Mouse (Mus musculus) mouse trophoblast stem cell (cell line): ENCODE data around the gene Wnt2b.

Source experiments
- in situ Hi-C, 2 experiments: fragments of 300-500 bp; cut with MseI, MboI; formaldehyde crosslinking; loops; 2 replicates in 1 of 2; 3 replicates in 1 of 2; pipeline ENCODE4 v1.15.1; 2025

Wnt2b gene

DNA sequence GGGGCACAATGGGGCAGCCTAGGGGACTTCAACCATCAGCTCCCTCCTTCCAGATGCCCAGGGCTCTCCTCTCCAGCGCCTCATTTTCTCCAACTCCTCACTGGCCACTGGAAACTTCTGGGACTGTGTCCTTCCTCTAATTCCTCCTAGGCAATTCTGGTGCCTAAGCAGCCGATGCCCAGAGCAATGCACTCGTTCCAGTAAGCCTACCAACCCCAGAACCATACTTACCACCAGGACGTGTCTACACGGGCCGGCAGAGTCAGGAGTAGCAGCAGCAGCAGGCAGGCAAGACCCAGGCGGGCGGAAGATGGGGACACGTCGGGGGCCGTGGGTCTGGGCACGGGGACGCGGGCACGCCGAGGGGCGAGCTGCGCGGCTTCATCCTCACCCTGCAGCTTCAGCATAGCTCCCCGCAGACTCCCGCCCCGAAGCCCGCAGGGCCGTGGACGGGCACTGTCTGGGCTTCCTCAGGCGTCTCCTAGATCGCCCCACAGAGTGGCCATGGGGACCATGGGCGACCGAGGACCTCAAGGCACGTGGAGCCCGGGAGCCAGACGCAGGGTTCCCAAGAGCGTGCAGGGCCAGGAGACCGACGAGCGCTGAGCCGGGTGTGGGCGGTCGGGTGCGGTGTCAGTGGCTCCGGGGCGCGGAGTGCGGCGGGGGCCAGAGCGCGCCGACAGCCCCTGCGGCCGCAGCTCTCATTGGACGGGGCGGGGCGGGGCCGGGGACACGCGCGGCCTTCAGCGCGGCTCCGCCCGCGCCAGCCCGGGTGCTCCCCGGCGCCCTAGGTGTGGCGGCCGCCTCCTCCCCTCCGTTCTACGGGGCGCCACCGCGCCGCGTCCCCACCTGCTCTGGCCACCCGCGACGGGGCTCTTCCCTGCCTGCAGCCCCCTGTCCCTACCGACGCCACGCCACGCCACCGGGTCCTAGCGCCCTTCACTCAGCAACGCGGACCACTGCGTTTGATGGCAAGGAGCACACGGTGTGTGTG is at the start of gene Wnt2b:
Wnt2b (minus strand) TSS at position 856 of the 994 bp plus-strand sequence.
- in situ Hi-C loops: no loop called here

DNA sequence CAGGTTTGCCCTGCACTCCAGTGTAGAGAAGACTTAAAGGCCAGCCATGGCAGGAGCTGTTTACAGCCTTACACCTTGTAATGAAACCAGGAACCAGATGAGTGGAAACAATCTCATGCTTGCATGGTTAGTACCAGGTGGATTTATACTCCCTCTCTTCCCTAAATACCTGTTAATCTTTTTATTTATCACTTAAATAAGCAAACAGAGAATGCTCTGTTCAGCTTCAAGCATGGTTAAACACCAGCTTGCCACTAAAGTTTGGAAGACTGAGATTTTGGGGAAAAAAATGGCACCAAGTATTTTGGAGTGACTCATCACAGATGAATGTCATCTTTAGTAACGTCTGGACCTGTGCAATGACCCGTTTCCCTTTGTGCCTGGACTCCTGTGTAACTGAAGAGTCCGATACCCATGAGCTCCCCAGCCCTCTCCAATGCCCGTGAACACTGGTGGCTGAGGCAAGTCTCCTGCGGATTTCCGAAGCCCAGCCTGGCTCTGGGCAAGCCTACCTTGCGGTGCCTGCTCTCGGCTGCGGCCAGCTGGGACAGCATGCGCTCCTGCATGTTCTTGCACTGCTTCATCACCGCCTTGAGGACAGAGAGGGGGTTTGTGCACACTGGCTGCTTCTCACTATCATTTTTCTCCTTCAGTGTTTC is 49.1 kb upstream of the Wnt2b start:
- in situ Hi-C loops: no loop called here

DNA sequence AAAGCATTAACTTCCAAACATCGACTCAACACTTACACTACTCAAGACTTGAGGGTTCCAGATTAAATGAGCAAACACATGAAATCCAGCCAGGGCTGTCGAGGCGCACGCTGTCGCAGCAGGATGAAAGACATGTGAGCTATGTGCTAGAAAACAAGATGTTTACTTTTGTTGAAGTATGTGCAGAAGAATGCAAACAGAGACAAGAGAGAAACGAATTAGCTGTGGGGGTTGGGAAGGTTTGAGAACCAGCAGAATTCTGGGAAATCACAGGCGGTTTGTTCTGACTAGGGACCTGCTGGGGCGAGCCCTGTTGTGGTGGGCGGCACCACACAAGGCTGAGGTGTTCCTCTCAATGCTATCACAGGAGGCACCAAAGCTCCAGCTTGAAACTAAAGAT is 46.3 kb upstream of the Wnt2b start:
- in situ Hi-C loops: no loop called here

DNA sequence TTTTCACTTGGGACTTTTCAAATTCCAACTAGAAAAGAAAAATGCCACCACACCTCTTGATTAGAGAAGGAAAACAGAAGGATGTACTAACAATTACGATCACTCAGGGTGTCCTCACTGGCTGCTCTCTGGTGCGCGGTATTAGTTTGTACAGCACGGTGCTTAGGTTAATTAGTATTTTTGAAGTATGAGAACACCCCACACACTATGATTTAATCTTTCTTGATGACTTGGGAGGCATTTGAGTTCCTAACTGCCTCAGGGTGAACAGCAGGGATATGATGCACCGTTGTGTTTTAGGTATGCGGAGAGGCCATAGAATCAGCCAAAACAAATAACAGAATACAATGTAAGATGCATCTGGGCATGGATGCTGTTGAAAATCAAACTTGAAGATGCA is 44.4 kb upstream of the Wnt2b start:
- in situ Hi-C loops: no loop called here

DNA sequence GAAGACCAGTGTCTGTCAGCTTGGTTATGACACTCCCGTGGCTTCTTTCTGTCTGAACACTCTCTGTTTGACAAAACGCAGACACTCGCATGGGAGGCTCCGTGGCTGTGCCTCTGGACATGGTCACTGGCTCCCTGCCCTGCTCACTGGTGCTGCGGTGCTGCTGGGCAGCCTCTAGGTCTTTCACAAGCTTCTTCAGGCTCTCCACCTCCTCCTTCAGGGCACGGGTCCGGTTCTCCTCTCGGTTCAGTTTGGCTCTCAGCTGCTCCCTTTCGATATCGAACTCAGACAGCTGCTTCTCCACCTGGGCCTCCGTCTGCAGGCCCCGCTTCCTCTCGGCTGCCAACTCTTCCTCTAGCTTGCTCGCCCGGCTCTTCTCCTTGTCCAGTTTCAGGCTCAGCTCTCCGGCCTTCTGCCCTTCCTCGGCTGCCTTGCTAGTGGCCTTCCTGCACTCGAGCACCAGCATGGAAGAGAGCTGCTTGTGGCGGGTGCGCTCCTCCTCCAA is 43.9 kb upstream of the Wnt2b start:
- in situ Hi-C loops: no loop called here

DNA sequence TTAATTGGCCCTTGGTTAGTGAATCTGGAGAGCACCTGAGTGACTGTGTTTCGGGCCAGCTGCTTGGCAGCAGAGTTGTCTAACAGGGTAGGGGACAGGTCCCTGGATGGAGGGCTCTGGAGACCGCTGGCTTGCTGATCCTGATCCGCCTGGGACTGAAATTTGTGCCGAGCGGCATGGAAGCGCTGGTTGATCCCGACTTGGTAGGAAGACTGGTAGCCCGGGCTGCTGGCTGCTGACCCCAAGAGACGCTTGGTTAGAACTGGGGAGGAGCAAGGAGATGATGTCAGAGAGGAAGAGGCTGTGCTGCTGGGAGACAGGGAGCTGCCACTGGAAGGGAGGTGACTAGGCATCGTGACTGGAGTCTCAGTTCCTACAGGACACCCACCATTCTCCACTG is 43.3 kb upstream of the Wnt2b start:
- in situ Hi-C loops: no loop called here

DNA sequence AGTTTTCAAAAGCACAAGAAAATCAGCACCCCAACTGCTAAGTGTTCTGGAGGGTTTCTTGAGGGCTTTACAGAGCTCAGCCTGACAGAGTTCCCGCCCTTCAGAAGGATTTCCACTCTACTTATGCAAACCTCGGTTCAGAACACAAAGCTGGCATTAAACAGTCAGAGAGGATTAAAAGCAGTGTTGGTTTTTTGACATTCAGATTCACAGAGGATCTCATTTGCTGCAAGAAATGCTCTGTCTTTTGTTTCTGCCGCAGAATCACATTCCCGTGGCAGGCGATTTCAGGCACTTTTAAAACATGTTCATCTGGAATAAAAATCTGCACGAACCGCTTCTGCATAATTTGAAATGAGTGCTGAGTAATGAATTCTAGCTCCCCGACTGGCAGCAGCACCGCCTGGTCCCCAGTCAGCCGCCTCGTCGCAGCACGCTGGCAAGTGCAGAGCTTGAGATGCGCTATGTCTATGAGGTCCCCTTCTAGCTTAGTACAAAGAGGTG is 42.3 kb upstream of the Wnt2b start:
- in situ Hi-C loops: no loop called here

DNA sequence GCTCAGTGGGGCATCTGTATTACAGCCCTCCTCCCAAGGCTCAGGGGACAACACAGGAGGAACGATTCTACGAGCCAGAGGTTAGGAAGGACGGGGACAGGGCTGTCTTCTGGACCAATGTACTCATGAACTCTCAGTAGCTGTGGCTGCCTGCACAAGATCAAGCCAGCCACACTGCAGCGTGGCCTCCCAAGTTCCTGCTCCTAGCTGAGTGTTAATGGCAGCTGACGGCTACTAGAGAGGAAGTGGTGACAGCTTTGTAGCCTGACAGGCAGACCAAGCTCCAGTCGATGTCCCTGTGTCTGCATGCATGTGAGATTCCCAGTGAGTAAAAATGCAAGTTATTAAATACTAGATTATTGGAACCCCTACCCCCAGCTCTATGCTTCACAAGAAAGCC is 39.7 kb upstream of the Wnt2b start:
- in situ Hi-C loops: no loop called here

DNA sequence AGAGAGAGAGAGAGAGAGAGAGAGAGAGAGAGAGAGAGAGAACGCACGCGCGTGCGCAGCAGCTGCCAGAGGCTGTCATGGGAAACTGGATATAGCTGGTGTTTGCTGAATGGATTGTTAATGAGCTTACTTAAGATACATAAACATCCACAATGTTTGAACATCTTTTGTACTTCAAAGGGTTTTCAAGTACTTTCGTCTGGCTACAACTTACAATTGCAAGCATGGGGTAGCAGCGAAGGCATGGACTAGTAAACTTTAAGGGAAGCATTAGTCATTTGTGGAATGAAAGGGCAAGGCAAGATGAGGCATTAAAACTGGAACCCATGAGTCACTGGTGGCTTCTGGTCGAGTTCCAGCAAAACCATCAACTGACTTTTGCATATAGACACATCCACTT is 38.8 kb upstream of the Wnt2b start:
- in situ Hi-C loops: no loop called here

DNA sequence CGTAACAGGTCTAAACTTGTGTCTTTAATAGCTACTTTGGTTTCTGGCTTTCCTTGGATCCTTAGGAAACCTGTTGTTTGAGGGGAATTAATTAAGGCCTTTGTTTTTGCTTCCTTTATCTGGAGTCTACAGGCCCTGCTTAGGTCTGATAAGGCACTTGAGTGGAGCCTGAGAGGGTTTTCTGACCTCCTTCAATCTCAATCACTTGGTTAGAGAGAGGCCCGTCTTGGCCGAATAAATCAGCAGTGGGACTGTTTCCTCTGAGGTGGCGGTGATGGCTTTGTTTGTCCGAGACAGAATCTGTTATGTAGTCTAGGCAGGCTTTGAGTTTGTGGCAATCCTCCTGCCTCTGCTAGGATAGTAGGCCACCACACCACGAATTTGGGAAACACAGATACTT is 35.8 kb upstream of the Wnt2b start:
- in situ Hi-C loops: no loop called here

DNA sequence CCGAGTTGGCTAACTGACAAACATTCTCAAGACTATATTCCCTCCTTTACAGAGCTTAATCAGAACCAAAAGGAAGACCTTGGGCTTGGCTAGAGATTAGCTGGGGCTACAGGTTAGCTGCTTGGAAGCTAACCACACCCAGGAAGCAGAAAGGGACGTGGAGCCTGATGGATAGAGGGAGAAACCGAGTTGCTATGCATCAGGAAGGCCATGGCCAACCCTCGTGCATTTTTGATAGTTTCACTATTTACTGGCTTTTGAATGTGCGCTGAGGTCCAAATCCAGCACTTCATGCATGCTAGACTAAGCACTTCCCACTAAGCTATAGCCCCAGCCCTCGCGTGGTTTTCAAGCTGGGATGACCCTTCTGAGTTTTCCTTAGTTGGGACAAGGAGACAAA is 34.0 kb upstream of the Wnt2b start:
- in situ Hi-C loops: no loop called here

DNA sequence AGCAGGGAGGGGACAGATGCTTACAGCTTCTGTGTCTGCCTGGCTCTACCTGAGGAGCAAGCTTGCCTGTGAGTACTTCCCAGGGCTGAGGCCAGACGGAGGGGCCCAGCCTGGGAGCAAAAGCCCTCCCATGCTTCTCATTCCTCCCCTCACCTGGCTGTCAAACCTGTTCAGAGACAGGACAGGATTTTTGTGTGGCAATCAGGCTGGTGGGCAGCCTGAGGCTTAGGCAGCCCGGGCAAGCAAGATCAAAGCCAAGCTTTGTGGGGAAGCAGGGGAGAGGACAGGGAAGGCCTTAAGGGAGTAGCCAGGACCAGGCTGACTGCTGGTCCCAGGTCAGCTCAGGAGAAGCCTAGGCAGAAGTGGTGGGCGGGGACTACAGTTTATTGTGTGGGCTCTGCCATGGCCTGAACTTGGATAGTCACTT is 32.7 kb upstream of the Wnt2b start:
- in situ Hi-C loops: loop anchor here (5.0 kb wide), 2 partner anchors 63 to 68 kb away; no protein-coding TSS in a partner anchor

DNA sequence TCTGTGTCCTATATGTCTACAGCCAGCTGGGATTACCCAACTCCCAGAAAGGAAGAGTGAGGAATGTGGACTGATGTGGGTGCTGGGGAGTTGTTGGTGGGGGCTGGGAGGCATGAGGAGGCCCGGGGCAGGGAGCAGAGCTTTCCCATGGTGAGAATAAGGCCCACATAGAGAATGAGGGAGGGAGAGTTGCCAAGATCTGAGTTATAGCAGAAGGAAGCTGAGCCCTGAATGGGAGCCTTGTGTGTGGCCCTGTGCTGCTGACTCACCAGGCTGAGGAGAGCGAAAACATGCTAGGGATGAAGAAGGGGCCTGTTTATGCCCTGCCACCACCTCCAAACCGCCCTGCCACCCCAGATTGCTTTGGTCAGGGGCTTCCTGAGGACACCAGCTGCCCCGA is 32.1 kb upstream of the Wnt2b start:
- in situ Hi-C loops: loop anchor here (5.0 kb wide), 2 partner anchors 64 to 69 kb away; no protein-coding TSS in a partner anchor

DNA sequence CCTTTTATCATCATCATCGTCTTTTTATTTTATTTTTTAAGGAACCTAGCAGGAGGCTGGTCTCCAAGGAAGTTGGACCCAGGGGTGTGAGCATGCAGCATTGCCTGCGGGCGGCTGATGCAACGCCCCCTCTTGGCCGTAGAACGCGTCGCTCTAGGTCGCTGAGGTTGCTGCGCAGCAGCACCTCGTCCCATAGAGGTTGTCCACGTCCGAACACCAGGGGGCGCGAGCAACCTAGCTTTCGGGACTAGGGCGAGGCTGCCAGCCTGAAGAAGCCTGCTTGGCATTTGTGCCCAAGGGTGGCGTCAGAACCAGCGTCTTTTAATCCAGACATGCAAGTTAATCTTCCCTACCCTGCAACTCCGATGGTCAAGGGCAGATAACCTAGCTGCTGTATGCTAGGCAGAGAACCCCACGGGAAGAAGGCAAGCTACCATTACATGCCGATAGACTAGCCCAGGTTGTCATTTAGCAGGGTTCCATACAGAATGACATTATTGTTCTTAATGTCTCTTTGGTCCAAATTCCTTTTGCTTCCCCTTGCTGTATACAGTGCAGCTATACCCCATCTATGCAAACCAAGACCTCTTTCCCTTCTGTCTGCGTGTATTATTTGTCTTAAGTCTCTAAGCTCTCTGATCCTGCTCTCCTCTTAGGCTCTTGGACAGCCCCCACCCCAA is 31.1 kb upstream of the Wnt2b start:
- in situ Hi-C loops: loop anchor here (5.0 kb wide), 2 partner anchors 64 to 69 kb away; no protein-coding TSS in a partner anchor

DNA sequence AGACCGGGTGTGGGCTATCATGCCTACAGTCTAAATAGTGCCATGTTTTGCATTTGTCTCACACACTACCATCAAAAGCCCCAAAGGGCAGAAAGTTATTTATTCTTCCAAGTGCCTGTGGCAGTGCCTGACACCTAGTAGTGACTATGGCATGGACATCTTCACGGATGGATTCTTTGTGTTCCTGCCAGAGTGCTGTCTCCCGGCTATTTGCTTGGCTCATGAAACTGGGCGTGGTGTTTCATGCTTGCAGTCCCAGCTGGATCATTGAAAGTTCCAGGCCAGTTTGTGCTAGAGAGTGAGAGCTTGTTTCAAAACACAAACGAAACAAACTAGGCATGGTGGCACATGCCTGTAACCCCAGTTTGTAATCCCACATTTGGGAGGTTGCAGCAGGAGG is 30.0 kb upstream of the Wnt2b start:
- in situ Hi-C loops: loop anchor here (5.0 kb wide), 2 partner anchors 66 to 71 kb away; no protein-coding TSS in a partner anchor

DNA sequence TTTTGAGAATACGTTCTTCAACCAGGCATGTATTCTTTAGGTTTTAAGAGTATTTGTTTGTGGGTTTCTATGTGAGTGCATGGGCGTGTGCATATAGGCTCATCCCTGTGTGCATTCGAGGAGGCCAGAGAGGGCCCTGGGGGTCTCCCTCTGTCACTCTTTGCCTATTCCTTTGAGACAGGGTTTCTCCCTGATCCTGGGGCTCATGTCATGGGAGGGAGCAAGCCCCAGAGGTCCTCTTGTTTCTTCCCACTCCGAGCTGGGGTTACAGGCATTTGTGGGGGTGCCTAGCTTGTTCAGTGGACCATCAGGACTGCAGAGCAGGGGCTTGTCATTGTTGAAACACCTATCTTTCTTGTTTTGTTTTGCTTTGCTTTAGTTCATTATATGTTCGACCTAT is 26.2 kb upstream of the Wnt2b start:
- in situ Hi-C loops: no loop called here

DNA sequence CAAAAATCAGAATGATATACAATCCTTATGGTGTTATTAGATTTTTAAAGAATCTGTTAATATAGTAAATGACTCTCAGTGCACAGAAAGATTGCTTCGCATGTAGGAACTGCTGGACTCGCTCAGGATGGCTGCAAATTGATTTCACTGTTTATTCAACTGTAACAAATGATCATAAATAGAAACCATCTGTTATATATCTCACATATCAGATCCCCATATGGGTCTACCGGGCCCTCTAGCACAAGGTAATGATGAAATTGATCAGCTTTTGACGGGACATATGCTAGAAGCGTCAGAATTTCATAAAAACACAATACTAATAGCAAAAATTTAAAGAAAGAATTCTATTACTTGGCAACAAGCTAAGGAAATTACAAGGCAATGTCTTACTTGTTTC is 18.0 kb upstream of the Wnt2b start:
- in situ Hi-C loops: no loop called here

DNA sequence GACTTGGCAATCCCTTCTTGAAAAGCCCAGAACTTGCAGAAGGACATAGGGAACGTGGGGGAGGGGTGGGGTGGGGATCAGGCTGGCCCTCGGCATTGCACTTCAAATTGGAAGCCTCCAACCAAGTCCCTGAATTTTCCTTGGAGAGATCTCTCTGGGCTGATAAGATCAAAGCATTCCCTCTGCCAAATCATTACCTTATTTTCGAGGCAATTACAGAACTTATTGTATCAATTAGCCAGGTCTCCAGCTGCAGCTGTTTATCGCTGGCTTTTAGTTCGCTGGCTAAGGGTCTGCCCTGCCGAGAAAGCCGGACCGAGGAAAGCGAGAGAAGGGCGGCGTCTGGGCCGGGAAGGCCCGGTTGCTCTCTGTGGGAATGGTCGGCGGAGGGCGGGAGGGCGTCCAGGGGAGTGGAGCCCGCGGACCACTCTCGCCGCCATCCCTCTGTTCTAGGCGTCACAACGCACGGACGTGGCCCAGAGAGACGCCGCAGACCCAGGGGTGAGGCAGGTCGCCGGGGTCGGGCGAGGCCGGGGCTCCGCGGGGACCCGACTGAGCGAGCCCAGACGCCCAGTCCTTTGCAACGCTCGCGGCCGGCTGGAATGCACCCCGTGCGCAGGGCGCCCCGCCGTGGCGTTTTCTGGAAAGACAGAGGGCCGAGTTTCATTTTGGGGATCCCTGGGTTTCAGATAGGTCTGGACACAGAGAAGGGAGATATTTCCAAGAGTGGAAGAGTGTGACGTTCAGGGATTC is 6.0 kb upstream of the Wnt2b start:
- in situ Hi-C loops: no loop called here

DNA sequence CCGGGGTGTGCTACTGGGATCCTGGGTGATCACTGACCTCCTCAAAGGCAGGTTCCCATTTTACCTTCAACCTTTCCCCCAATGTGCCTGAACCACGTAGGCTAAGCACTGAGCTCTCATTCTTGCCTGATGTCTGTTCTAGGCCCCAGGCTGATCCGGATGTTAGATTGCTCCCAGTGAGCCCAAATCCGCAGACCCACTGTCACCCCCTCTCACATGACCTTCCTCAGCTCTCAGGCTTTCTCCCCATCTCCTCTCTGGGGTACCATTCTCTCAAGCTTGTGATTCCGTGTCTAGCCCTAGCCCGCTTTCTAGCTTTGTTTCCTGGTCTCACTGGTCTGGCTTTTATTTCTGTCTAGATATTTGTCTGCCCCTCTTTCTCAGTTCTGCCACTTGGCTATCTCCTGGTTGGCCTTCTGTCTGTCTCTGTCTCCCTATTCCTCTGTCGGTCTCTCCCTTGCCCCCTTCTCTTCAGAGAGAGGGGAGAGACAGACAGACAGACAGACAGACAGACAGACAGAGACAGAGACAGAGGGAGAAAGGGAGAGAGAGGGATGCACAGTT is 4.4 kb upstream of the Wnt2b start:
- in situ Hi-C loops: no loop called here

DNA sequence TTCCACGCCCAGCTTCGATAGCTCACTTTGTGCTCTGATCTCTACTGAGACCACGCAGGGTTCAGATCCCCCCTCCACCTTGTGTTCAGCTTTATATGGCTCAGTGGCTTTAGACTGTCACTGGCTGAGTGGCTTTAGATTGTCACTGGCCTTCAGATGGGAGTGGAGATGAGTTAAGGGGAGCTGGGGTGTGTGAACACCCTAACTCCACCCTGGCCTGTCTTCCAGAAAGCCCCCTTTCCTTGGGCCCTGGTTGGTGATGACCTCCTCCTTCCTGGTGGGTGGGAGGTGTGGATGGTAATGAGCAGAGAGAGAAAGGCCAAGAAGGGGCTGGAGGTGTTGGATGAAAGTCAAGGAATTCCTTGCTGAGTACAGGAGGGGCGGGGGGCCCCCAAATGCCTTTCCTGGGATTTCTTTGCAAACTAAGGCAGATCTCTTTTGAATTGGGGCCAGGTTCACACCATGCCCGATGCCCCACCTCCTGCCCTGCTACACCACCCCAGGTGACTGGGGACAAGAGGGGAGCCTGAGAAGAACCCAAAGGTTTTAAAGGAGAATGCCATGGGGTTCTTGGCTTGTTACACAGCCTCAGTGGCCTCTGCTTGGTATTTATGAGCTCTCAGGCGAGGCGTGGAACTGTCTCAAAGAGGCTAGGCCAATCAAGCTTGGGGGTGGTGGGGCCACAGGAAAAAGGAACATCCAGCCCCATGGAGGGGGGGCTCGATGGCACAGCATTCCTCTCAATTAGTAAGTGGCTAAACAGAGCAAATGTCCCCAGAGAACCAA is 3.5 kb upstream of the Wnt2b start:
- in situ Hi-C loops: no loop called here
